Comparison of ENCODE assay signal across 22 mouse cellular contexts in the genomic region with DNA sequence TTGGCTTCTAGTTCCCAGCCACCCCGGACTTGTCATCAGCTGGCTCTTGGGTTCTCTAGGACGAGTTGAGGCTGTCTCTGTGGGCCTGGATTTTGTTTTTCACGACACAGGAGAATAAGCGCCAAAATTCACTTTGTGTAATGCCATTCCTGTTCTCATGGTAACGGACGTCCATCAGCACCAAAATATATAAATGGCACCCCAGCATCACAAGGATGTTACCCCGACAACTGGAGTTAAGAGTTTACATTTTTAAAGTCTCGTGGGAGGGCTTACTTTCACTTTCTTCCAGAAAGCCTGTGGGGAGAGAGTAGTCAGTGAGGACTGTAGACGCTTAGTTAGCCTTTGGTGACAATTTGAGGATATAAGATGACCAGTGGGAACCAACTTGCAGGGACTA. TPM values are rescaled to one million over a fixed set of nuclear protein-coding genes. Genes with fewer than 3 reads are reported as not detected.
DNase-seq lines count a peak whose midpoint lies in the region; ATAC-seq and TF ChIP-seq lines count a peak whose summit lies in the region.
"Had no signal": no experiment of that assay in that cellular context is flagged by ENCODE, and none has a peak within 500 bp of the region (broad histone marks: within the 10 kb centered on the region; RNA-seq: fewer than 3 reads in every experiment).

No protein-coding gene starts in this region.

- TF ChIP-seq POLR2A in MEL (IDR thresholded peaks at IDR 0.05; ENCODE audit: control insufficient read depth in 1 of 2, insufficient read depth in 1 of 2, low read depth in 1 of 2, low read length in 2 of 2, poor library complexity in 1 of 2) (no peak), myocyte (IDR thresholded peaks at IDR 0.05; ENCODE audit: insufficient read length, low read depth) (no peak)

- no peaks in the 10 kb centered on the region; a peak in 1 of 4 replicates for H3K4me1 ChIP-seq in MEL (ENCODE audit: control insufficient read depth in 1 of 2, insufficient read depth in 2 of 2, low read length in 2 of 2)
- no peaks in the 10 kb centered on the region for H3K4me1 ChIP-seq in forebrain, embryonic 14.5 days (ENCODE audit: control insufficient read depth, insufficient read depth, low read length)
- H3K4me1 ChIP-seq: forebrain, embryonic 15.5 days; heart, embryonic 15.5 days; hindbrain, embryonic 13.5 days had no signal

- H3K4me3 ChIP-seq in MEL (ENCODE audit: control insufficient read depth in 1 of 2, insufficient read depth in 1 of 2, low read depth in 2 of 2, low read length in 2 of 2) (peak overlapping the region; percentile 30 to 50; a peak in 3 of 4 replicates), myocyte (no peak overlapping the region)
- no peak overlapping the region for H3K4me3 ChIP-seq in forebrain, embryonic 14.5 days (ENCODE audit: low read depth, low read length)
- H3K4me3 ChIP-seq: embryonic facial prominence, embryonic 10.5 days; forebrain, embryonic 15.5 days; heart, adult 2 months; heart, embryonic 15.5 days; hindbrain, embryonic 13.5 days had no signal

- no peaks in the 10 kb centered on the region; a peak in 1 of 4 replicates for H3K36me3 ChIP-seq in MEL (ENCODE audit: control insufficient read depth in 1 of 2, insufficient read depth in 2 of 2, low read length in 2 of 2)
- H3K36me3 ChIP-seq in myocyte (ENCODE audit: control insufficient read depth, insufficient read depth) = no peaks in the 10 kb centered on the region
- no peaks in the 10 kb centered on the region for H3K36me3 ChIP-seq in forebrain, embryonic 14.5 days (ENCODE audit: control insufficient read depth, insufficient read depth, low read length)
- H3K36me3 ChIP-seq: embryonic facial prominence, embryonic 10.5 days; forebrain, embryonic 15.5 days; heart, embryonic 15.5 days; hindbrain, embryonic 13.5 days had no signal

- ATAC-seq in forebrain, embryonic 14.5 days = no peak
- ATAC-seq: activated CD4-positive, CD25-positive, alpha-beta regulatory T cell, adult 4 months; forebrain, embryonic 15.5 days; hindbrain, postnatal 0 days; Patski had no signal

- H3K9ac ChIP-seq in MEL (ENCODE audit: control insufficient read depth, low read depth, low read length, poor library complexity, severe bottlenecking) = no peak overlapping the region
- H3K9ac ChIP-seq in forebrain, embryonic 14.5 days (ENCODE audit: low read length) = no peak overlapping the region
- H3K9ac ChIP-seq: forebrain, embryonic 15.5 days; heart, embryonic 15.5 days; hindbrain, embryonic 13.5 days had no signal

- H3ac ChIP-seq in myocyte (ENCODE audit: control insufficient read depth, insufficient read length) = no peak overlapping the region

- no peak overlapping the region for H3K27ac ChIP-seq in MEL (ENCODE audit: control insufficient read depth, low read depth, low read length)
- no peak overlapping the region for H3K27ac ChIP-seq in forebrain, embryonic 14.5 days (ENCODE audit: low read depth, low read length)
- H3K27ac ChIP-seq: embryonic facial prominence, embryonic 10.5 days; forebrain, embryonic 15.5 days; heart, adult 2 months; heart, embryonic 15.5 days; hindbrain, embryonic 13.5 days; hindbrain, postnatal 0 days had no signal

- no peak for TF ChIP-seq EP300 in MEL (IDR thresholded peaks at IDR 0.05; ENCODE audit: low read depth in 1 of 2, low read length in 2 of 2)

- 77% methylated on average over 9 of the region's 9 CpGs for WGBS in forebrain, embryonic 14.5 days

- DNase-seq in frontal cortex, adult 2 months (ENCODE audit: extremely low spot score in 1 of 2, low spot score in 1 of 2) = peak; percentile 11 to 36
- DNase-seq in frontal cortex, postnatal 14 days (ENCODE audit: low spot score in 2 of 2) = no peak
- DNase-seq in 3T3-L1 (ENCODE audit: low read depth, low spot score) = peak; percentile 26
- no peak for DNase-seq in MEL (ENCODE audit: low read depth, low spot score)
- DNase-seq in gastrocnemius, postnatal 25 days = no peak
- no peak for DNase-seq in forebrain, embryonic 14.5 days (ENCODE audit: low spot score)
- DNase-seq: adrenal gland, adult 2 months; adrenal gland, postnatal 25 days; cerebellum, adult 2 months; cerebellum, postnatal 10 days; gastrocnemius, postnatal 10 days; heart, adult 2 months; heart, postnatal 14 days had no signal

- H3K27me3 ChIP-seq in MEL (ENCODE audit: control insufficient read depth in 1 of 2, insufficient read depth in 2 of 2, low read length in 2 of 2) (no peaks in the 10 kb centered on the region; a peak in 2 of 4 replicates), myocyte (ENCODE audit: control insufficient read depth, insufficient read depth, insufficient read length) (no peaks in the 10 kb centered on the region)
- H3K27me3 ChIP-seq in forebrain, embryonic 14.5 days (replicated peaks; ENCODE audit: control insufficient read depth, insufficient read depth, low read length) = no peaks in the 10 kb centered on the region
- H3K27me3 ChIP-seq: forebrain, embryonic 15.5 days; heart, embryonic 15.5 days; hindbrain, embryonic 13.5 days; Patski had no signal

- no peaks in the 10 kb centered on the region for H3K9me3 ChIP-seq in MEL (replicated peaks; ENCODE audit: insufficient read depth, low read length)
- H3K9me3 ChIP-seq in forebrain, embryonic 14.5 days (replicated peaks; ENCODE audit: control insufficient read depth, low read length) = no peaks in the 10 kb centered on the region
- H3K9me3 ChIP-seq: embryonic facial prominence, embryonic 10.5 days; forebrain, embryonic 15.5 days; heart, embryonic 15.5 days; hindbrain, embryonic 13.5 days had no signal

- TF ChIP-seq CTCF in MEL (IDR thresholded peaks at IDR 0.05 in 2 of 3, conservative IDR thresholded peaks at IDR 0.05 in 1 of 3; ENCODE audit: control insufficient read depth in 1 of 3, insufficient read depth in 1 of 3, low read depth in 2 of 3, low read length in 3 of 3, poor library complexity in 1 of 3, severe bottlenecking in 1 of 3) = no peak

- peak overlapping the region; percentile 37 for H3K4me2 ChIP-seq in myocyte (ENCODE audit: low read depth)
- no peak overlapping the region for H3K4me2 ChIP-seq in forebrain, embryonic 14.5 days (ENCODE audit: low read length)
- H3K4me2 ChIP-seq: forebrain, embryonic 15.5 days; heart, embryonic 11.5 days; heart, embryonic 15.5 days; hindbrain, embryonic 13.5 days had no signal

- H3K79me2 ChIP-seq in MEL (ENCODE audit: control insufficient read depth, insufficient read depth, low read length, poor library complexity) (no peaks in the 10 kb centered on the region), myocyte (ENCODE audit: control insufficient read depth, insufficient read depth) (no peaks in the 10 kb centered on the region)

- no peak for TF ChIP-seq RAD21 in MEL (IDR thresholded peaks at IDR 0.05; ENCODE audit: low read depth, low read length)

TF ChIP-seq in MEL, 35 proteins besides CTCF, POLR2A, EP300 and RAD21:
- no peak for TF ChIP-seq ETS1 (IDR thresholded peaks at IDR 0.05; ENCODE audit: low read depth, low read length)
- no peak for TF ChIP-seq BHLHE40 (IDR thresholded peaks at IDR 0.05; ENCODE audit: borderline replicate concordance, low read depth, low read length)
- TF ChIP-seq JUND (IDR thresholded peaks at IDR 0.05; ENCODE audit: low read depth, low read length) = no peak
- no peak for TF ChIP-seq ZNF384 (IDR thresholded peaks at IDR 0.05; ENCODE audit: low read depth, low read length)
- no peak for TF ChIP-seq CHD2 (IDR thresholded peaks at IDR 0.05; ENCODE audit: low read length)
- no peak for TF ChIP-seq MAX (IDR thresholded peaks at IDR 0.05; ENCODE audit: low read length)

TF ChIP-seq in myocyte, 11 proteins besides CTCF, POLR2A, EP300 and RAD21:
- TF ChIP-seq MYOG (IDR thresholded peaks at IDR 0.05; ENCODE audit: control insufficient read depth in 1 of 3, insufficient read depth in 1 of 3, insufficient read length in 2 of 3, low read depth in 2 of 3) = no peak
- TF ChIP-seq SRF (IDR thresholded peaks at IDR 0.05; ENCODE audit: control insufficient read depth, insufficient read length, low read depth) = no peak
- TF ChIP-seq CEBPB (IDR thresholded peaks at IDR 0.05; ENCODE audit: insufficient read depth, poor library complexity, severe bottlenecking) = no peak
- no peak for TF ChIP-seq MYOD1 (IDR thresholded peaks at IDR 0.05; ENCODE audit: control insufficient read depth in 1 of 3, insufficient read length in 2 of 3, low read depth in 2 of 3)
- TF ChIP-seq TCF3 (IDR thresholded peaks at IDR 0.05; ENCODE audit: insufficient read length, low read depth) = no peak
- no peak for TF ChIP-seq E2F4 (IDR thresholded peaks at IDR 0.05; ENCODE audit: insufficient read depth)
- TF ChIP-seq REST (IDR thresholded peaks at IDR 0.05; ENCODE audit: insufficient read depth, insufficient read length) = no peak
- TF ChIP-seq MAX (IDR thresholded peaks at IDR 0.05; ENCODE audit: low read depth) = no peak
- TF ChIP-seq POLR2AphosphoS2 (IDR thresholded peaks at IDR 0.05; ENCODE audit: insufficient read length, low read depth) = no peak
- TF ChIP-seq TCF12 (IDR thresholded peaks at IDR 0.05; ENCODE audit: insufficient read depth, poor library complexity, severe bottlenecking) = no peak
- no peak for TF ChIP-seq USF1 (IDR thresholded peaks at IDR 0.05; ENCODE audit: low read depth)

RNA-seq across cellular contexts. Expression of gene Nrf1, which starts 45.2 kb away (rescaled TPM):
- 24.5 and 26.2 TPM in 2 replicates for polyA plus RNA-seq in frontal cortex, adult 2 months (2012; rRNA removed)
- total RNA-seq in MEL (2012; rRNA removed) = 60.4 and 65.2 TPM in 2 replicates
- polyA plus RNA-seq in MEL (2012; ENCODE audit: insufficient read depth in 1 of 2, insufficient read length in 2 of 2, low read depth in 1 of 2, low replicate concordance in 2 of 2, missing spikeins in 1 of 2) (10 to 100 TPM; 56.5 to 93.7 TPM), myocyte (2012; fragmentation: generic; extraction: Trizol) (26.8 TPM)
- 10 to 100 TPM in 1 of 2 experiments, 1 to 10 TPM in 1; 9.0 to 11.6 TPM for total RNA-seq in gastrocnemius, postnatal 25 days (2021)
- polyA plus RNA-seq in forebrain, embryonic 14.5 days (2014; fragmentation: Nextera tagmentation; extraction: Ambion mirVana) = 46.5 and 48.7 TPM in 2 replicates

Comparison
In these comparisons a context has a peak if more than half of its experiments do, and no peak if none do; other contexts are left out.
1. DNase-seq: peak in frontal cortex, adult 2 months (2 of 2) and 3T3-L1 (single experiment); none in frontal cortex, postnatal 14 days (0 of 2), MEL (single experiment), gastrocnemius, postnatal 25 days (single experiment) and forebrain, embryonic 14.5 days (single experiment).
2. H3K4me3 ChIP-seq: peak in MEL (2 of 2); none in myocyte (single experiment) and forebrain, embryonic 14.5 days (single experiment).